Mouse (Mus musculus): Measurements from ENCODE around the gene Mbtd1. TPM values are rescaled to one million over a fixed set of nuclear protein-coding genes. Genes with fewer than 3 reads are reported as not detected.

Mbtd1 gene
- total and polyA plus RNA-seq, 2 experiments from 2014 or later, result 10.5 to 11.6 TPM

DNA sequence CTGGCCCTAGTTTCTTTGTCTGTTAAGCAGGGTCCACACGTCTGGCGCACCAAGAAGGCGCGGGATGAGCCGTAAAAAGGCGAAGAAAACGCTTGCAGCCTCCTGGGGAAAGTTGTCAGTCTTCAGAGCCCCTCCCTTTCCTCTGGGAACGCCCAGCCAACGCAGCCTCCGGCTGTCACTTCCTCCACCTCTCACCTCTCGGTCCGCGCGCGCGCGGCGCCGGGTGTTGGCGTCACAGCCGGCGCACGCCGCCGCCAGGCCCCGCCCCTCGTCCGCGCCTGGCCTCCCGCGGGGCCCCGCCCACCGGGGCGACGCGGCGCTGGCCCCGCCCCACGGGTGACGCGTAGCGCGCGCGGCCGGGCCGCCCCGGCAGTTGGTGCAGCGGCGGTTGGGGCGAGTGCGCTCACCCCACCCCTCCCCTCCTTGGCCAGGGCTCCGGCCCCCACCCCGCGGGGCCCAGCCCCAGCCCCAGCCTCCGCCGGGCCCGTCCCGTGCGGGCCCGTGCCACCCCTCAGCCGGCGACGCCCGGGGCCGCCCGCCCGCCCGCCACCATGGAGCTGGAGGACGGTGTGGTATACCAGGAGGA lies 110.2 kb downstream of the Mbtd1 start, which contains the start of gene Spag9:
TSS of gene Spag9 (plus strand) at position 372 of the 586 bp plus-strand sequence.
- WGBS, result 0% methylated on average over 33 of the region's 70 CpGs
- Histone ChIP-seq H3K4me1 (ENCODE audit: insufficient read depth, low read length) (peaks cover 22% of the 10 kb centered on the region), H3K4me3 (ENCODE audit: low read depth, low read length) (peak within 1 kb of the TSS; percentile 96), H3K9me3 (ENCODE audit: low read length) (no peaks in the 10 kb centered on the region), H3K4me2 (ENCODE audit: low read depth, low read length, poor library complexity, severe bottlenecking) (peak within 1 kb of the TSS; percentile 92), H3K9ac (replicated peaks; ENCODE audit: low read length, poor library complexity, severe bottlenecking) (peak within 1 kb of the TSS; percentile 92), H3K36me3 (ENCODE audit: insufficient read depth, low read length) (no peaks in the 10 kb centered on the region; the same call in 1 of the 2 replicates), H3K27ac (ENCODE audit: low read depth, low read length) (peak within 1 kb of the TSS; percentile 94), H3K27me3 (ENCODE audit: insufficient read depth, low read length) (no peaks in the 10 kb centered on the region)
- DNase-seq (ENCODE audit: low spot score), result peak; percentile 97
- ATAC-seq (ENCODE audit: low FRiP score), result peak; percentile 92
- TF ChIP-seq CTCF (IDR thresholded peaks at IDR 0.05), result no peak

Other genes with a start within 250 kb of the Mbtd1 start
- gene Utp18, start 86 bp upstream of the Mbtd1 start, total RNA-seq (2014; rRNA removed), result 35.3 and 37.1 TPM in 2 replicates
- 22.3 and 25.9 TPM in 2 replicates for gene Utp18, start 86 bp upstream of the Mbtd1 start, polyA plus RNA-seq (2015; fragmentation: Nextera tagmentation; extraction: Ambion mirVana)
- gene Nme2, start 70.4 kb downstream of the Mbtd1 start, total RNA-seq (2014; rRNA removed), result 237 and 286 TPM in 2 replicates
- gene Nme2, start 70.4 kb downstream of the Mbtd1 start, polyA plus RNA-seq (2015; fragmentation: Nextera tagmentation; extraction: Ambion mirVana), result 139 and 145 TPM in 2 replicates
- 61.1 and 113 TPM in 2 replicates for gene Gm20390, start 82.4 kb downstream of the Mbtd1 start, total RNA-seq (2014; rRNA removed)
- gene Gm20390, start 82.4 kb downstream of the Mbtd1 start, polyA plus RNA-seq (2015; fragmentation: Nextera tagmentation; extraction: Ambion mirVana), result 370 and 379 TPM in 2 replicates
- 46.2 and 66.9 TPM in 2 replicates for gene Nme1, start 82.7 kb downstream of the Mbtd1 start, total RNA-seq (2014; rRNA removed)
- gene Nme1, start 82.7 kb downstream of the Mbtd1 start, polyA plus RNA-seq (2015; fragmentation: Nextera tagmentation; extraction: Ambion mirVana), result 383 and 424 TPM in 2 replicates
- gene Spag9, start 110.2 kb downstream of the Mbtd1 start, total RNA-seq (2014; rRNA removed), result 131 and 161 TPM in 2 replicates
- 66.8 and 80.7 TPM in 2 replicates for gene Spag9, start 110.2 kb downstream of the Mbtd1 start, polyA plus RNA-seq (2015; fragmentation: Nextera tagmentation; extraction: Ambion mirVana)

All from midbrain, postnatal 0 days (tissue).